Mouse (Mus musculus) heart, postnatal 0 days (tissue): Measurements from ENCODE around the gene Dzip1. TPM values are rescaled to one million over a fixed set of nuclear protein-coding genes. Genes with fewer than 3 reads are reported as not detected.

Source experiments
- ATAC-seq: fragments of 200-750 bp; cut with Nextera tagmentation; 2 replicates; pipeline ENCODE4 v1.8.0; 2017; ENCODE audit warnings: low read depth, moderate number of reproducible peaks, moderate library complexity; ENCODE audit not compliant: insufficient read depth
- DNase-seq: peaks from one replicate; pipeline ENCODE4 v3.0.0-alpha.2; 2016; ENCODE audit warnings: low spot score
- H3K27ac ChIP-seq: fragments of 300-500 bp; sonication (generic); 2 replicates; pipeline ENCODE4 v1.5.1; 2014; ENCODE audit warnings: low read depth, mild to moderate bottlenecking
- H3K27me3 ChIP-seq: fragments of 300-500 bp; sonication (generic); 2 replicates; pipeline ENCODE4 v1.6.1; 2014; ENCODE audit warnings: low read length, mixed read lengths; ENCODE audit not compliant: control insufficient read depth, insufficient read depth
- H3K36me3 ChIP-seq: fragments of 300-500 bp; sonication (generic); replicated peaks from 2 replicates; pipeline ENCODE4 v1.6.1; 2014; ENCODE audit warnings: low read length, mixed read lengths; ENCODE audit not compliant: control insufficient read depth, insufficient read depth
- H3K4me1 ChIP-seq: fragments of 300-500 bp; sonication (generic); 2 replicates; pipeline ENCODE4 v1.6.1; 2014; ENCODE audit warnings: antibody characterized with exemption; ENCODE audit not compliant: control insufficient read depth, insufficient read depth
- H3K4me2 ChIP-seq: fragments of 300-500 bp; sonication (generic); 2 replicates; pipeline ENCODE4 v1.6.1; 2014; ENCODE audit warnings: low read depth, mild to moderate bottlenecking, low read length, moderate library complexity
- H3K4me3 ChIP-seq: fragments of 300-500 bp; sonication (generic); 2 replicates; pipeline ENCODE4 v1.5.1; 2014; ENCODE audit warnings: low read depth, low read length
- H3K9ac ChIP-seq: fragments of 300-500 bp; sonication (generic); replicated peaks from 2 replicates; pipeline ENCODE4 v1.6.1; 2014; ENCODE audit warnings: low read depth, low read length, mixed read lengths
- H3K9me3 ChIP-seq: fragments of 300-500 bp; sonication (generic); replicated peaks from 2 replicates; pipeline ENCODE4 v1.6.1; 2016; ENCODE audit warnings: low read length; ENCODE audit not compliant: control insufficient read depth
- CTCF ChIP-seq: IDR thresholded peaks from 2 replicates; pipeline ENCODE4 v1.5.1; 2016; ENCODE audit warnings: antibody characterized with exemption, control low read depth, low read depth
- EP300 ChIP-seq: IDR thresholded peaks from 2 replicates; pipeline ENCODE4 v1.6.1; 2016; ENCODE audit warnings: antibody characterized with exemption, low read depth
- WGBS: fragments of 180-500 bp; shearing (Covaris S2); extraction: QIAGEN DNeasy Blood & Tissue Kit; methylation state at CpG from one replicate; pipeline ENCODE4 v1.1.7; 2014; 5-methylcytosine and 5-hydroxymethylcytosine counted together
- polyA plus RNA-seq: library from polyadenylated mRNA; unstranded; fragments of >200 nt; fragmentation: Nextera tagmentation; extraction: Ambion mirVana; gene quantifications from 2 replicates; pipeline ENCODE4 v1.2.1, GENCODE M21; 2015
- total RNA-seq: library from RNA; depleted of rRNA; stranded (reverse); fragments of >200 nt; gene quantifications from 2 replicates; pipeline ENCODE4 v1.2.3, GENCODE M21; 2014; ENCODE audit warnings: low replicate concordance

The Dzip1 gene
- total and polyA plus RNA-seq, 2 experiments from 2014 or later: 1.2 to 3.4 TPM

DNA sequence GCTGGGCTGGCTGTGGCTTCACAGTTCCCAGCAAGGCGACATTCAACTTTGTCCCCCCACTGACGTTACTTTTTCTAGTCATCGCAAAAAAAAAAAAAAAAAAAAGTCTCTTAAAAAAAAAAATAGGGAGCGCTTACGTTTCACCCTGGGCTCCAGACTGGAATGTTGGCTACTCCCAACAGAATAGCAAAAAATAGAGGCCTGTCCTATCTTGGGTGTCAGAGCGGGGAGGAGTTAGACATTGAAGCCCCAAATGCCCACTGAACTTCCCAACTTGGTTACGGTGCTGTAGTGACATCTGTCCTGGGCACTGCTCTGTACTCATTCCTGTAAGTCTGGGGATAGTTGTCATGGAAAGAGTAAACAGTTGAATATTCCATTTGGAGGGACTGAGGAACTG is 13.3 kb upstream of the Dzip1 start:
- no peak for TF ChIP-seq CTCF
- TF ChIP-seq EP300: no peak
- WGBS: 3% methylated on average over 7 of the region's 7 CpGs

DNA sequence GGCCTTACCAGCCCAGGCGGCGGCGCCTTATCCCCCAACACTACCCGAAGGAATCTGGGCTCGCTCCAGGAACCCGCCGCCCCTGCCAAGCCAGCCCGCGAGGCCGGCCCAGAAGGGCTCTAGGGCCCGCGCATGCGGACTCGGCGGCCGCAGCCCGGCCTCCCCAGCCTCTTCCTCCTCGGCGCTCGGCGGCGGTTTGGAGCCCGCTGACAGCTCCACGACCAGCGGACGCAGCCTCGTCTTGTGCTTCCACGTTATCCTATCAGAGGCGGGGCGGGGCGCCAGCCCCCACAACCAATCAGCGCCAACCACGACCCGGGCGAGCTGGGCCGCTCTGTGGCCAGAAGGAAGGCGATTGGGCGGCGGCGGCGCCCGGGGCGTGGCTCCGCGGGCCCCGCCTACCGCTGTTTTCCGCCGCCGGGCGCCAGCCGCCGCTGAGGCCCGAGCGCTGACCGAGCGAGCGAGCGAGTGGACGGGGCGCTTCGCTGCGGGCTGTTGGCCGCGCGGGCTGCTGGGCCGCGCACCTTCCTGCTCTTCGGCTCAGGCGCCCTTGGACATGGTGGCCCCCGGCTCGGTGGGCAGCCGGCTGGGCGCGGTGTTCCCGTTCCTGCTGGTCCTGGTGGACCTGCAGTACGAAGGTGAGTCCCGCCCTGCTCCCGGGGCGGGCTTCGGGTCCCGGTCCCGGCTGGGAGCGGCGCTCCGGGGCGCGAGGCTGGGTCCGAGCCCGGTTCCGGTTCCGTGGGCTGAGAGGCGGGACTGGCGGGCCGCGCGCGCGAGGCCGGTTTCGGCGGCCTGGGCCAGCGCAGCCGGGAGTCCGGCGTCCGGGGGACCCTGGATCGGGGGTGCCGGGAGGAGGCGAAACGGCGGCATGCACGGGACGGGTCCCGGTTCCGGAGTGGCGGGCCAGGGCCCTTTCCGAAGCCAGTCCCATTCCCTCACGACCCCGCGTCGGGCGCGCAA is 12.6 kb upstream of the Dzip1 start, which contains the start of gene Dnajc3:
Gene Dnajc3, plus strand, starts transcription at position 444 of the 960 bp plus-strand sequence.
- DNase-seq (peak; percentile 99), ATAC-seq (peak; percentile 99)
- no peaks in the 10 kb centered on the region for H3K36me3 ChIP-seq
- peaks cover 17% of the 10 kb centered on the region for H3K4me1 ChIP-seq
- H3K27ac ChIP-seq: peak within 1 kb of the TSS; percentile 97
- H3K27me3 ChIP-seq: no peaks in the 10 kb centered on the region
- WGBS: under 1% methylated on average over 122 of the region's 124 CpGs
- peak within 1 kb of the TSS; percentile 99 for H3K4me3 ChIP-seq
- H3K9me3 ChIP-seq: no peaks in the 10 kb centered on the region
- H3K4me2 ChIP-seq: peak within 1 kb of the TSS; percentile 74
- peak within 1 kb of the TSS; percentile 100 for H3K9ac ChIP-seq
- no peak; the same call in 1 of the 2 replicates for TF ChIP-seq EP300
- no peak for TF ChIP-seq CTCF

More for the DNA sequence above, 13.3 kb upstream of the Dzip1 start:
- peak overlapping the region; percentile 100 for H3K9ac ChIP-seq
- peak; percentile 7; the same call in 1 of the 2 replicates for ATAC-seq
- H3K4me2 ChIP-seq: peak overlapping the region; percentile 74
- H3K27ac ChIP-seq: peak overlapping the region; percentile 97
- H3K9me3 ChIP-seq: no peaks in the 10 kb centered on the region
- peak overlapping the region; percentile 99 for H3K4me3 ChIP-seq
- H3K4me1 ChIP-seq: peaks cover 17% of the 10 kb centered on the region
- peak; percentile 52 for DNase-seq
- H3K36me3 ChIP-seq: no peaks in the 10 kb centered on the region
- no peaks in the 10 kb centered on the region for H3K27me3 ChIP-seq

DNA sequence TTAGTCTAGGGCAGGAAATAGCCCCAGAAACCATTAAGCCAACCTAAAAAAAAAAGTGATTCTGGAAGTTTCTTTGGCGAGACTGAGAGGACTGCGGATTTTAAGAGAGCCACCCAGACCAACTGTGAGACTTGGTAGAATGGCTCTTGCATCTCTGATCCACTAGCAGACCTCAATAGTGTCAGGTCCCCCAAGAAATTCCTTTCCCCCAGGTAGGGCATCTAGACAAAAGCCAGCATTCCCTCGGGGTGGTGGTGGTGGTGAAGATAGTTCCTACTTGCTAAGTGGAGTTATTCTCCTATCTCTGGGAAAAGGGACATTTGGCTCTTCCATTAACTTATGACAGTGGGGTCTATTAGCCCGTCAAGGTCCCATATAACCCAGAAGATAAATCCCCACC is 11.7 kb upstream of the Dzip1 start:
- 38% methylated on average over 4 of the region's 4 CpGs for whole genome bisulfite sequencing
- Histone ChIP-seq H3K27me3 (no peaks in the 10 kb centered on the region), H3K9ac (peak overlapping the region; percentile 41), H3K27ac (peak overlapping the region; percentile 73), H3K4me1 (peaks cover 17% of the 10 kb centered on the region), H3K4me3 (peak overlapping the region; percentile 99), H3K4me2 (peak overlapping the region; percentile 72), H3K36me3 (no peaks in the 10 kb centered on the region), H3K9me3 (no peaks in the 10 kb centered on the region)
- TF ChIP-seq EP300 (no peak), CTCF (no peak)
- DNase-seq: no peak
- ATAC-seq: no peak

DNA sequence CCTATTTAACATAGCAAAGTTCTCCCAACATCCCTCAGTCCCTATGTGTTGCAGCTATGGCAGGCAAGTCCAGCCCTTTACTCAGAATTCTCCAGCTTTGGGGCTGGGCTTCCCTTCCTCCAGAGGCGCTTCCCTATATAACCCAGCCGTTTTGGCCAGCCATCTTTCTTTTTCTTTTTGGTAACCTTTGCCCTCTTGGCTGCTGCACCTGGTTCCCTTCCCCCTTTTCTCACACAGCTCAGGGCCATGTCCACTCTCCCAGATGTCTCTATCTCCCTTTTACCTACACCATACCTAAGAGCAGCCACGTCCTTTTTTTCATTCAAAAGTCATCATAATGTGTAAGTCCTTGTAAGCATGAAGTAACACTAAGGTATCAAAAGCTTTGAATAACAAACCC is 11.0 kb upstream of the Dzip1 start:
- peaks cover 17% of the 10 kb centered on the region for H3K4me1 ChIP-seq
- no peaks in the 10 kb centered on the region for H3K9me3 ChIP-seq
- ATAC-seq (no peak), DNase-seq (no peak)
- H3K4me2 ChIP-seq: no peak overlapping the region
- no peak overlapping the region for H3K9ac ChIP-seq
- H3K27ac ChIP-seq: no peak overlapping the region
- 78% methylated on average over 3 of the region's 3 CpGs for WGBS
- H3K36me3 ChIP-seq: no peaks in the 10 kb centered on the region
- no peak for TF ChIP-seq EP300
- TF ChIP-seq CTCF: no peak
- H3K4me3 ChIP-seq: no peak overlapping the region
- H3K27me3 ChIP-seq: no peaks in the 10 kb centered on the region

DNA sequence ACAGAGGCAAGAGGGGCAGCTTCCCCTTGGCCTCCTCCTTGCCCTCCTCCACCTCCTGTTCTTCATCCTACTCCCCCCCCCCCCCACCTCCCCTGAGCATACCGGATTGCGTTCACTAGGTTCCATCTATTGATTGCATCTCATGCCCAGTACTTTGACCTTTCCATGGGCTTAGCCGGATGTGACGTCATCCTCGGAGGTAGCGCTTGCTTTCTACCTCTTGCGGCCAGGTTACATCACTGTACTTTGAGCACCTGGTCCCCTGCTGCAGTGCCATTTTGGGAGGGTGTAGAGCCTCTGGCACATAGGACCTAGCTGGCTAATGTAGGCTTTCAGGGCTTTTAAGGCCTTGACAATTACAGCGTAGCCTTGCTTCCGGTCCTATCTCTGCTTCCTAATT is 9.4 kb upstream of the Dzip1 start:
- DNase-seq (no peak), ATAC-seq (no peak)
- TF ChIP-seq CTCF (no peak), EP300 (no peak)
- Histone ChIP-seq H3K4me1 (peaks cover 15% of the 10 kb centered on the region), H3K4me3 (no peak overlapping the region), H3K4me2 (no peak overlapping the region), H3K27ac (no peak overlapping the region), H3K36me3 (no peaks in the 10 kb centered on the region), H3K9me3 (no peaks in the 10 kb centered on the region), H3K9ac (no peak overlapping the region), H3K27me3 (no peaks in the 10 kb centered on the region)
- WGBS: 78% methylated on average over 9 of the region's 9 CpGs
